Mouse (Mus musculus) lung, embryonic 14.5 days (tissue): ENCODE data around the gene Runx2. TPM values are rescaled to one million over a fixed set of nuclear protein-coding genes. Genes with fewer than 3 reads are reported as not detected.

ENCODE experiments used
- ATAC-seq: fragments of 200-750 bp; cut with Nextera tagmentation; 2 replicates; pipeline ENCODE4 v1.8.0; 2017; ENCODE audit warnings: mild to moderate bottlenecking, moderate TSS enrichment, moderate library complexity; ENCODE audit not compliant: insufficient read depth
- DNase-seq: peaks from one replicate; pipeline ENCODE4 v3.0.0-alpha.2; 2015
- H3K27ac ChIP-seq: fragments of 300-500 bp; sonication (generic); 2 replicates; pipeline ENCODE4 v1.5.1; 2014; ENCODE audit warnings: low read depth, mild to moderate bottlenecking, moderate library complexity
- H3K27me3 ChIP-seq: fragments of 300-500 bp; sonication (generic); 2 replicates; pipeline ENCODE4 v1.6.1; 2014; ENCODE audit warnings: low read length, control low read depth; ENCODE audit not compliant: insufficient read depth
- H3K36me3 ChIP-seq: fragments of 300-500 bp; sonication (generic); 2 replicates; pipeline ENCODE4 v1.6.1; 2014; ENCODE audit warnings: control low read depth; ENCODE audit not compliant: insufficient read depth
- H3K4me1 ChIP-seq: fragments of 300-500 bp; sonication (generic); 2 replicates; pipeline ENCODE4 v1.6.1; 2014; ENCODE audit warnings: antibody characterized with exemption, control low read depth; ENCODE audit not compliant: insufficient read depth
- H3K4me2 ChIP-seq: fragments of 300-500 bp; sonication (generic); 2 replicates; pipeline ENCODE4 v1.6.1; 2014; ENCODE audit warnings: mild to moderate bottlenecking
- H3K4me3 ChIP-seq: fragments of 300-500 bp; sonication (generic); 2 replicates; pipeline ENCODE4 v1.5.1; 2014; ENCODE audit warnings: low read depth, low read length
- H3K9ac ChIP-seq: fragments of 300-500 bp; sonication (generic); 2 replicates; pipeline ENCODE4 v1.6.1; 2014
- H3K9me3 ChIP-seq: fragments of 300-500 bp; sonication (generic); 2 replicates; pipeline ENCODE4 v1.6.1; 2016; ENCODE audit warnings: low read depth, low read length, control low read depth
- CTCF ChIP-seq: IDR thresholded peaks from 2 replicates; pipeline ENCODE4 v1.5.1; 2016; ENCODE audit warnings: antibody characterized with exemption, low read depth
- WGBS: fragments of 180-500 bp; shearing (Covaris S2); extraction: QIAGEN DNeasy Blood & Tissue Kit; methylation state at CpG from one replicate; pipeline ENCODE4 v1.1.7; 2014; 5-methylcytosine and 5-hydroxymethylcytosine counted together
- polyA plus RNA-seq: library from polyadenylated mRNA; unstranded; fragments of >200 nt; fragmentation: Nextera tagmentation; extraction: Ambion mirVana; gene quantifications from 2 replicates; pipeline ENCODE4 v1.2.1, GENCODE M21; 2014

The Runx2 gene
- polyA plus RNA-seq, 1 experiment from 2014 or later: 1.3 TPM

- Histone ChIP-seq H3K9me3 (no peaks in the 10 kb centered on the region), H3K36me3 (no peaks in the 10 kb centered on the region), H3K27me3 (peaks cover 26% of the 10 kb centered on the region; the same call in 1 of the 2 replicates), H3K4me3 (no peak overlapping the region), H3K4me1 (no peaks in the 10 kb centered on the region), H3K27ac (no peak overlapping the region), H3K4me2 (no peak overlapping the region), H3K9ac (no peak overlapping the region)
- DNase-seq (no peak), ATAC-seq (no peak)
- WGBS: 66% methylated on average over 3 of the region's 3 CpGs
- no peak for TF ChIP-seq CTCF
Observed at GRCm38 (mm10) chr17:44542706-44543105, 271.9 kb downstream of the Runx2 start.

DNA sequence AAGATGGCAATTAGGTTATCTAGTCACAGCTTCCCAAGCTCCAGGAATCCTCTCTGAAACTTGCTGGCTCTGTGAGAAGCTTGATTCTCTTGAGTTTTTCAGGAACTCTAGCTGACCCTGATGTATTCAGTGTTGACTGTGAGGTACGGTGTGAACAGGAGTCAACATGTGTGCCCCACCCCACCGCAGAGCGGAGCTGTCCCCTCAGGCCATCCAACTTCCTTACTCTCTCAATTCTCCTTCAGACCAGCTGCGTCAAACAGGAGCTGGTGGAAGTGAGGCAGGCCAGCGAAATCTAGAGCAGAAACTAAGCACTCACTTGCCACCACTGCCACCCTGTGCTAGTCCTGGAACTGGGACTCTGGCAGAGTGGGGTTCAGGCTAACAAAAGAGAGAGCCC lies 273.9 kb downstream of the Runx2 start:
- no peaks in the 10 kb centered on the region for H3K36me3 ChIP-seq
- H3K27ac ChIP-seq: no peak overlapping the region
- WGBS: 37% methylated on average over 5 of the region's 5 CpGs
- no peak overlapping the region for H3K4me3 ChIP-seq
- no peak overlapping the region for H3K4me2 ChIP-seq
- no peak for DNase-seq
- peaks cover 14% of the 10 kb centered on the region; the same call in 1 of the 2 replicates for H3K27me3 ChIP-seq
- H3K9ac ChIP-seq: no peak overlapping the region
- no peaks in the 10 kb centered on the region for H3K9me3 ChIP-seq
- no peaks in the 10 kb centered on the region for H3K4me1 ChIP-seq
- ATAC-seq: no peak
- TF ChIP-seq CTCF: peak; percentile 31

GRCm38 (mm10) chr17:44538921-44539320 lies 275.7 kb downstream of the Runx2 start:
- DNase-seq (no peak), ATAC-seq (no peak)
- Histone ChIP-seq H3K27ac (no peak overlapping the region), H3K4me2 (no peak overlapping the region), H3K36me3 (no peaks in the 10 kb centered on the region), H3K4me3 (no peak overlapping the region), H3K9ac (no peak overlapping the region), H3K27me3 (peaks cover 17% of the 10 kb centered on the region; the same call in 1 of the 2 replicates), H3K4me1 (no peaks in the 10 kb centered on the region), H3K9me3 (no peaks in the 10 kb centered on the region)
- no peak for TF ChIP-seq CTCF
- WGBS: 32% methylated on average over 11 of the region's 11 CpGs

DNA sequence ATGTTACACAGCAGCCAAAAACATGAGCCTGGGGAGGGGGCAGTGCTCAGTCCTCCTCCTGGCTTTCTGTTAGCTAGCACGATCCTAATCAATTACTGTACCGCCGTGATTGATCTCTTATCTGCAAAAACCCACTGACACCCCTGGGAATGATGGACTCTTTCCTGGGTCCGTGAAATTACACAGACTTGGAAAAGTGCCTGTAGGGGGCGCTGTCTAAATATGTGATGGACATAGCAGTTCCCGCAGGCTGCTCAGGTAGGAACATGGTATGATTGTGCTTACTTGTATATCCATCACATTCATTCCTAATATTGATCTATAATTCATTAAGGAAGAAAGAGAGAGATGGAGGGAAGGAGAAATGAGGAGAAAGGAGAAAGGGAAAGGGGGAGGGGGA lies 284.6 kb downstream of the Runx2 start:
- Histone ChIP-seq H3K9me3 (peaks cover 3% of the 10 kb centered on the region; the same call in 1 of the 2 replicates), H3K4me2 (no peak overlapping the region), H3K4me1 (no peaks in the 10 kb centered on the region), H3K4me3 (no peak overlapping the region), H3K27me3 (no peaks in the 10 kb centered on the region), H3K9ac (no peak overlapping the region), H3K27ac (no peak overlapping the region), H3K36me3 (no peaks in the 10 kb centered on the region)
- DNase-seq (peak; percentile 14), ATAC-seq (no peak)
- WGBS: 65% methylated on average over 6 of the region's 6 CpGs
- TF ChIP-seq CTCF: peak; percentile 48

DNA sequence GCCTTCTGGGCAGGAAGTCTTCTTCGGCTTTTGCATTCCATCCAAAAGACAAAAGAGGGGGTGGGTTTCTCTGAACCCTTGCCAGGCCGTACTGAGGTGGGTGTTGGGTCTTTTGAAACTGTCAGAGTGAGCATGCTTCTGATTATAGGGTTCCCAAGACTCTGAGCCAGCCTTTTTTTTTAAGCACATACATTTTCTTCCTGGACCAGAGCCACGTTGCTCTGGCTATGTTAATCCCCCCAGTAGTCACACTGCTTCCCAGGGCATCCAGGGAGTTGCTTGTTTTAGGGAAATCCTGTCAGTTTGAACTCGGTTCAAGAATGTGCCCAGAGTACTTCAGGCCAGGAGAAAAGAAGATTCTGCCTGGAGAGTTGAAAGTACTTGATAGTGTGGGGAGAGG lies 286.0 kb downstream of the Runx2 start:
- TF ChIP-seq CTCF: no peak
- DNase-seq: peak; percentile 38
- Histone ChIP-seq H3K4me2 (no peak overlapping the region), H3K4me3 (no peak overlapping the region), H3K36me3 (no peaks in the 10 kb centered on the region), H3K4me1 (no peaks in the 10 kb centered on the region), H3K9ac (no peak overlapping the region), H3K9me3 (peaks cover 3% of the 10 kb centered on the region; the same call in 1 of the 2 replicates), H3K27ac (no peak overlapping the region), H3K27me3 (no peaks in the 10 kb centered on the region)
- 28% methylated on average over 4 of the region's 4 CpGs for WGBS
- no peak for ATAC-seq

- Histone ChIP-seq H3K4me3 (no peak overlapping the region), H3K9me3 (no peaks in the 10 kb centered on the region), H3K36me3 (no peaks in the 10 kb centered on the region), H3K4me2 (no peak overlapping the region), H3K27ac (no peak overlapping the region), H3K4me1 (no peaks in the 10 kb centered on the region), H3K27me3 (no peaks in the 10 kb centered on the region), H3K9ac (no peak overlapping the region)
- no peak for TF ChIP-seq CTCF
- WGBS: 45% methylated on average over 1 of the region's 1 CpGs
- no peak for ATAC-seq
- no peak for DNase-seq
Observed at GRCm38 (mm10) chr17:44524146-44524545, 290.5 kb downstream of the Runx2 start.

DNA sequence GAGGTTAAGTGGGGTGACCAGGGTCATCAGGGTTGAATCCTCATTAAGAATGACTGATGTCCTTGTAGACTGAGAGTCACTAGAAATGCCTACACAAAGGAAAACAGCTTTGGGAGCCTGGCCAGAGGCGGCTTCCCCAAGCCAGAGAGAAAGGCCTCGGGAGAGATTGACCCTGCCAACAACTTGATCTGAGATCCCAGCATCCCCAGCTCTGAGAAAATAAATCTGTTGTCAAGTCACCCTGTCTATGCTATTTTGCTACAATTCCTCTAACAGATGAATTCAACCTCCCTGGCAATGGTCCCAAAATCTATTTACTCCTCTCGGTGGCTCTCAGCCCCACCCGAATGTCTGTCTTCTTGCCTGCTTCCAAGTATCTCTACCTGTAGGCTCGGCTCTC lies 291.7 kb downstream of the Runx2 start:
- H3K4me1 ChIP-seq: no peaks in the 10 kb centered on the region
- WGBS: 38% methylated on average over 5 of the region's 5 CpGs
- no peak overlapping the region for H3K9ac ChIP-seq
- no peaks in the 10 kb centered on the region for H3K36me3 ChIP-seq
- H3K27me3 ChIP-seq: no peaks in the 10 kb centered on the region
- H3K27ac ChIP-seq: no peak overlapping the region
- no peak overlapping the region for H3K4me2 ChIP-seq
- no peak for TF ChIP-seq CTCF
- peak; percentile 34 for DNase-seq
- no peak overlapping the region for H3K4me3 ChIP-seq
- no peaks in the 10 kb centered on the region for H3K9me3 ChIP-seq
- no peak for ATAC-seq
